Mouse (Mus musculus): ENCODE measurements at regions not wholly inside any gene's neighbourhood (a gene's known extent, or its start where the extent isn't known, plus 50 kb on each side); places are given as distances from the start of the nearest gene placed in this dataset.
"Not testable (repeated sequence)": the region's sequence is repeated elsewhere in the genome, so short reads cannot be mapped to it uniquely, and the experiment has no call there.

DNA sequence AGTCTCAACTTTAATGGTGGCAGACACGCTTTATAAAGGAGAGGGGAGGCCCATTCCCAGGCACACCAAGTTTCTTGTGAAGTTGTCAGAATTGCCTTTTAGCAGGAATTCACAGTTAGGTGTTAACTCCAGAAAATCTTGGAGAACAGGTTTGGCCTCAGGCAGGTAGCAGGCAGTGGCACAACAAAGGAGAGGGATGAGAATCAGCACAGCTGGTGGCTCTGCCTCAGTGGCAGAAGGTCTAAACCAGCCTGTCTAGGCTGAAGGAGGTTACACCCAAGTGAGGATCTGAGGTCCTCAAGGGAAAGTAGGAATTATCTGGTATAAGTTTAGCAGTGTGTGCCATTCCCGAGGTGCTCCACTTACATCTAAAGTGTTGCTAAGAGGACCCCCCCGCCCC lies 456.3 kb downstream of the Epm2a start:
- Histone ChIP-seq H3K9ac (ENCODE audit: insufficient read depth, low read depth) (no peak overlapping the region), H3K79me2 (replicated peaks; ENCODE audit: control insufficient read depth, extremely low read depth, insufficient read depth, poor library complexity, severe bottlenecking) (no peaks in the 10 kb centered on the region), H3K36me3 (replicated peaks in 1 of 2; ENCODE audit: control insufficient read depth in 1 of 2, insufficient read depth in 1 of 2, low read length in 1 of 2) (no peaks in the 10 kb centered on the region), H3K4me3 (replicated peaks in 1 of 3; ENCODE audit: low read depth in 2 of 3, low read length in 2 of 3, poor library complexity in 1 of 3) (no peak overlapping the region), H3K9me3 (replicated peaks; ENCODE audit: low read length) (no peaks in the 10 kb centered on the region), H3K27ac (ENCODE audit: insufficient read depth, low read depth) (no peak overlapping the region), H3K4me1 (ENCODE audit: control insufficient read depth in 1 of 2, insufficient read depth in 2 of 2) (no peaks in the 10 kb centered on the region), H3K4me2 (ENCODE audit: insufficient read depth, low read depth, poor library complexity, severe bottlenecking) (no peak overlapping the region), H3K27me3 (replicated peaks) (no peaks in the 10 kb centered on the region)
- TF ChIP-seq IRF4 (IDR thresholded peaks at IDR 0.05; ENCODE audit: low read depth, low read length): no peak
- TF ChIP-seq HCFC1 (IDR thresholded peaks at IDR 0.05; ENCODE audit: low read depth, low read length): no peak
- TF ChIP-seq ETS1 (conservative IDR thresholded peaks at IDR 0.05; ENCODE audit: low read depth, low read length): no peak
- no peak for TF ChIP-seq PAX5 (IDR thresholded peaks at IDR 0.05; ENCODE audit: low read length)
- TF ChIP-seq KAT2A (IDR thresholded peaks at IDR 0.05; ENCODE audit: insufficient replicate concordance, low read length): no peak
- no peak for TF ChIP-seq MAZ (IDR thresholded peaks at IDR 0.05; ENCODE audit: low read depth, low read length)
- TF ChIP-seq SIN3A (IDR thresholded peaks at IDR 0.05; ENCODE audit: low read length): no peak
- no peak for TF ChIP-seq GABPA (IDR thresholded peaks at IDR 0.05; ENCODE audit: insufficient replicate concordance, low read depth, low read length)
- TF ChIP-seq CHD2 (IDR thresholded peaks at IDR 0.05; ENCODE audit: low read length): no peak
- no peak for TF ChIP-seq MEF2A (IDR thresholded peaks at IDR 0.05; ENCODE audit: borderline replicate concordance, low read depth, low read length)
- no peak for TF ChIP-seq BHLHE40 (IDR thresholded peaks at IDR 0.05; ENCODE audit: low read depth, low read length)
- dilution Hi-C loops (cut with MboI; ENCODE audit: extremely low pct_ligation_motif_present, extremely low pct_unique_long_range_greater_than_20kb, low sequenced_read_pairs): no loop called here
- in situ Hi-C loops (cut with MboI; ENCODE audit: low pct_ligation_motif_present, low pct_unique_long_range_greater_than_20kb, low sequenced_read_pairs): no loop called here
- DNase-seq (ENCODE audit: extremely low read depth): no peak

- H3K9ac ChIP-seq (ENCODE audit: insufficient read depth, low read depth); H3K36me3 ChIP-seq (replicated peaks in 1 of 2; ENCODE audit: control insufficient read depth in 1 of 2, insufficient read depth in 1 of 2, low read length in 1 of 2); dilution Hi-C loops (cut with MboI; ENCODE audit: extremely low pct_ligation_motif_present, extremely low pct_unique_long_range_greater_than_20kb, low sequenced_read_pairs); H3K9me3 ChIP-seq (replicated peaks; ENCODE audit: low read length); in situ Hi-C loops (cut with MboI; ENCODE audit: low pct_ligation_motif_present, low pct_unique_long_range_greater_than_20kb, low sequenced_read_pairs); H3K27ac ChIP-seq (ENCODE audit: insufficient read depth, low read depth); H3K4me2 ChIP-seq (ENCODE audit: insufficient read depth, low read depth, poor library complexity, severe bottlenecking); H3K4me1 ChIP-seq (ENCODE audit: control insufficient read depth in 1 of 2, insufficient read depth in 2 of 2); H3K4me3 ChIP-seq (replicated peaks in 1 of 3; ENCODE audit: low read depth in 2 of 3, low read length in 2 of 3, poor library complexity in 1 of 3); H3K79me2 ChIP-seq (replicated peaks; ENCODE audit: control insufficient read depth, extremely low read depth, insufficient read depth, poor library complexity, severe bottlenecking); H3K27me3 ChIP-seq (replicated peaks); DNase-seq (ENCODE audit: extremely low read depth): not testable (repeated sequence)
Measured at GRCm38 (mm10) chr10:11801372-11802230, 458.4 kb downstream of the Epm2a start.

- Histone ChIP-seq H3K9me3 (replicated peaks; ENCODE audit: low read length) (no peaks in the 10 kb centered on the region), H3K9ac (ENCODE audit: insufficient read depth, low read depth) (no peak overlapping the region), H3K4me2 (ENCODE audit: insufficient read depth, low read depth, poor library complexity, severe bottlenecking) (no peak overlapping the region), H3K27ac (ENCODE audit: insufficient read depth, low read depth) (no peak overlapping the region), H3K27me3 (replicated peaks) (no peaks in the 10 kb centered on the region), H3K36me3 (replicated peaks in 1 of 2; ENCODE audit: control insufficient read depth in 1 of 2, insufficient read depth in 1 of 2, low read length in 1 of 2) (no peaks in the 10 kb centered on the region), H3K4me3 (replicated peaks in 1 of 3; ENCODE audit: low read depth in 2 of 3, low read length in 2 of 3, poor library complexity in 1 of 3) (no peak overlapping the region), H3K79me2 (replicated peaks; ENCODE audit: control insufficient read depth, extremely low read depth, insufficient read depth, poor library complexity, severe bottlenecking) (no peaks in the 10 kb centered on the region), H3K4me1 (ENCODE audit: control insufficient read depth in 1 of 2, insufficient read depth in 2 of 2) (no peaks in the 10 kb centered on the region)
- in situ Hi-C loops (cut with MboI; ENCODE audit: low pct_ligation_motif_present, low pct_unique_long_range_greater_than_20kb, low sequenced_read_pairs): no loop called here
- DNase-seq (ENCODE audit: extremely low read depth): no peak
- dilution Hi-C loops (cut with MboI; ENCODE audit: extremely low pct_ligation_motif_present, extremely low pct_unique_long_range_greater_than_20kb, low sequenced_read_pairs): no loop called here
- TF ChIP-seq UBTF (IDR thresholded peaks at IDR 0.05; ENCODE audit: low read depth, low read length): no peak
- TF ChIP-seq CTCF (conservative IDR thresholded peaks at IDR 0.05 in 1 of 2, IDR thresholded peaks at IDR 0.05 in 1 of 2; ENCODE audit: low read depth in 2 of 2, low read length in 2 of 2): no peak
- TF ChIP-seq PAX5 (IDR thresholded peaks at IDR 0.05; ENCODE audit: low read length): no peak
- no peak for TF ChIP-seq MAFK (IDR thresholded peaks at IDR 0.05; ENCODE audit: insufficient replicate concordance, low read length)
- no peak for TF ChIP-seq E2F4 (IDR thresholded peaks at IDR 0.05; ENCODE audit: insufficient replicate concordance, low read depth, low read length)
- no peak for TF ChIP-seq MXI1 (IDR thresholded peaks at IDR 0.05; ENCODE audit: low read depth, low read length)
- no peak for TF ChIP-seq JUND (conservative IDR thresholded peaks at IDR 0.05; ENCODE audit: low read depth, low read length)
- no peak for TF ChIP-seq ELF1 (IDR thresholded peaks at IDR 0.05; ENCODE audit: low read depth, low read length)
- no peak for TF ChIP-seq POLR2AphosphoS2 (IDR thresholded peaks at IDR 0.05; ENCODE audit: low read depth, low read length)
- TF ChIP-seq MAX (IDR thresholded peaks at IDR 0.05; ENCODE audit: low read length): no peak
- no peak for TF ChIP-seq JUN (IDR thresholded peaks at IDR 0.05; ENCODE audit: insufficient read depth, low read depth, low read length)
- no peak for TF ChIP-seq RCOR1 (conservative IDR thresholded peaks at IDR 0.05; ENCODE audit: low read depth, low read length)
Measured at GRCm38 (mm10) chr10:11809255-11809654, 466.1 kb downstream of the Epm2a start.

Measured in CH12.LX (cell line).